Mouse (Mus musculus): Measurements from ENCODE around the gene Tmprss11f. TPM values are rescaled to one million over a fixed set of nuclear protein-coding genes. Genes with fewer than 3 reads are reported as not detected.
"Not testable (repeated sequence)": the region's sequence is repeated elsewhere in the genome, so short reads cannot be mapped to it uniquely, and the experiment has no call there.

The Tmprss11f gene
- polyA plus RNA-seq, 1 experiment from 2014 or later = not detected

DNA sequence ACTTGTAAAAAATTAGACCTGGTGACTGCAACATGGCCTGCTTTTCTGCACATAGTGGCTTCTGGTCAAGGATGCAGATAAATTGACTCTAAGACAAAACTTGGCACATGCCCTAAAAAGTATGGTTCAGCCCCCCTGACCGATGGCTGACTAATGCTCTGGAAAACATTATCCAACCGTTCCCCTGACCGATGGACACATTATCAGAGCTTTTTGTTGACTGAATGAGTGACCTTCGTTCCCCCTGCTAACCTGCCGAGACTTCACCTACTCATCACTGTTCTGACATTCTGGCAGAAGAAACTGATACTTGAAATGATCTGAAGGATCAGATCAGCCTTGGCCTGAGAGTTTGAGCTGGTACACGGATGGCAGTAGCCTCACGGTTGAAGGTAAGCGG is 53.5 kb downstream of the Tmprss11f start:
- H3K4me3 ChIP-seq (ENCODE audit: low read depth, low read length); H3K9ac ChIP-seq (ENCODE audit: low read depth, low read length); DNase-seq (ENCODE audit: low spot score); H3K4me2 ChIP-seq; H3K9me3 ChIP-seq (ENCODE audit: control insufficient read depth, low read length); H3K36me3 ChIP-seq (ENCODE audit: control insufficient read depth, insufficient read depth, low read length); ATAC-seq (replicated peaks; ENCODE audit: low FRiP score); H3K27me3 ChIP-seq (replicated peaks; ENCODE audit: control insufficient read depth, insufficient read depth, low read length); H3K4me1 ChIP-seq (replicated peaks; ENCODE audit: control insufficient read depth, insufficient read depth, low read length); H3K27ac ChIP-seq (ENCODE audit: low read depth, low read length): not testable (repeated sequence)
- 76% methylated on average over 8 of the region's 8 CpGs for WGBS

GRCm38 (mm10) chr5:86546693-86547092 is 85.5 kb downstream of the Tmprss11f start:
- Histone ChIP-seq H3K27me3 (replicated peaks; ENCODE audit: control insufficient read depth, insufficient read depth, low read length) (no peaks in the 10 kb centered on the region), H3K27ac (ENCODE audit: low read depth, low read length) (no peak overlapping the region), H3K9ac (ENCODE audit: low read depth, low read length) (no peak overlapping the region), H3K4me3 (ENCODE audit: low read depth, low read length) (no peak overlapping the region), H3K4me2 (no peak overlapping the region), H3K36me3 (ENCODE audit: control insufficient read depth, insufficient read depth, low read length) (no peaks in the 10 kb centered on the region), H3K4me1 (replicated peaks; ENCODE audit: control insufficient read depth, insufficient read depth, low read length) (no peaks in the 10 kb centered on the region), H3K9me3 (ENCODE audit: control insufficient read depth, low read length) (no peaks in the 10 kb centered on the region)
- 96% methylated on average over 2 of the region's 2 CpGs for WGBS
- DNase-seq (ENCODE audit: low spot score) (no peak), ATAC-seq (replicated peaks; ENCODE audit: low FRiP score) (no peak)

GRCm38 (mm10) chr5:86540601-86541000 is 91.6 kb downstream of the Tmprss11f start:
- H3K27ac ChIP-seq (ENCODE audit: low read depth, low read length) = no peak overlapping the region
- no peak overlapping the region for H3K4me3 ChIP-seq (ENCODE audit: low read depth, low read length)
- DNase-seq (ENCODE audit: low spot score) (no peak), ATAC-seq (replicated peaks; ENCODE audit: low FRiP score) (no peak)
- no peaks in the 10 kb centered on the region for H3K4me1 ChIP-seq (replicated peaks; ENCODE audit: control insufficient read depth, insufficient read depth, low read length)
- no peak overlapping the region for H3K9ac ChIP-seq (ENCODE audit: low read depth, low read length)
- H3K4me2 ChIP-seq = no peak overlapping the region
- 71% methylated on average over 3 of the region's 3 CpGs for WGBS
- H3K9me3 ChIP-seq (ENCODE audit: control insufficient read depth, low read length) = no peaks in the 10 kb centered on the region
- no peaks in the 10 kb centered on the region for H3K27me3 ChIP-seq (replicated peaks; ENCODE audit: control insufficient read depth, insufficient read depth, low read length)
- H3K36me3 ChIP-seq (ENCODE audit: control insufficient read depth, insufficient read depth, low read length) = no peaks in the 10 kb centered on the region

DNA sequence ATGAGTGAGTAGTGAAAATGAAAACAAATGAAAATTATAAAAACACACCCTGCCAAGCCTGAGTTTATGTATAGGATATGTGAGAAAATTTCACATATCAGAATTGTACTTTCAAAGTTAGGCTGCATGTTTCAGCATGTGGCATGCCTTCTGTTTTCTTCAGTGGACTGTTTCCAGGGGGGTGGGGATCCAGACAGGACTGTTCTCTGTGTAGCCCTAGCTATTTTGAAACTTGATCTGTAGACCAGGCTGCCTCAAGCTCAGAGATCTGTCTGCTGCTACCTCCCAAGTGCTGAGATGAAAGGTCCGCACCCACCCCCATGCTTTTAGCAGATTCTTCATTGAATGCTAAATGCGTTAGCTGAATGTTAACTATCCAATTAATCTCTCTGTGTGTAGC is 103.5 kb downstream of the Tmprss11f start:
- Histone ChIP-seq H3K4me1 (replicated peaks; ENCODE audit: control insufficient read depth, insufficient read depth, low read length) (no peaks in the 10 kb centered on the region), H3K9ac (ENCODE audit: low read depth, low read length) (no peak overlapping the region), H3K4me3 (ENCODE audit: low read depth, low read length) (no peak overlapping the region), H3K27me3 (replicated peaks; ENCODE audit: control insufficient read depth, insufficient read depth, low read length) (no peaks in the 10 kb centered on the region), H3K36me3 (ENCODE audit: control insufficient read depth, insufficient read depth, low read length) (no peaks in the 10 kb centered on the region), H3K27ac (ENCODE audit: low read depth, low read length) (no peak overlapping the region), H3K4me2 (no peak overlapping the region), H3K9me3 (ENCODE audit: control insufficient read depth, low read length) (no peaks in the 10 kb centered on the region)
- DNase-seq (ENCODE audit: low spot score) (no peak), ATAC-seq (replicated peaks; ENCODE audit: low FRiP score) (no peak)
- WGBS = 73% methylated on average over 2 of the region's 2 CpGs

GRCm38 (mm10) chr5:86518500-86518899 is 113.7 kb downstream of the Tmprss11f start, which contains the start of gene Tmprss11g:
Tmprss11g (minus strand) TSS chr5:86518600.
- 64% methylated on average over 9 of the region's 9 CpGs for WGBS
- ATAC-seq (replicated peaks; ENCODE audit: low FRiP score) (no peak), DNase-seq (ENCODE audit: low spot score) (no peak)
- Histone ChIP-seq H3K36me3 (ENCODE audit: control insufficient read depth, insufficient read depth, low read length) (no peaks in the 10 kb centered on the region), H3K4me2 (no peak within 1 kb of the TSS), H3K9ac (ENCODE audit: low read depth, low read length) (no peak within 1 kb of the TSS), H3K27me3 (replicated peaks; ENCODE audit: control insufficient read depth, insufficient read depth, low read length) (no peaks in the 10 kb centered on the region), H3K9me3 (ENCODE audit: control insufficient read depth, low read length) (no peaks in the 10 kb centered on the region), H3K4me3 (ENCODE audit: low read depth, low read length) (no peak within 1 kb of the TSS), H3K27ac (ENCODE audit: low read depth, low read length) (no peak within 1 kb of the TSS), H3K4me1 (replicated peaks; ENCODE audit: control insufficient read depth, insufficient read depth, low read length) (no peaks in the 10 kb centered on the region)

- Histone ChIP-seq H3K36me3 (ENCODE audit: control insufficient read depth, insufficient read depth, low read length) (no peaks in the 10 kb centered on the region), H3K9me3 (ENCODE audit: control insufficient read depth, low read length) (no peaks in the 10 kb centered on the region), H3K4me3 (ENCODE audit: low read depth, low read length) (no peak overlapping the region), H3K4me1 (replicated peaks; ENCODE audit: control insufficient read depth, insufficient read depth, low read length) (no peaks in the 10 kb centered on the region), H3K27me3 (replicated peaks; ENCODE audit: control insufficient read depth, insufficient read depth, low read length) (no peaks in the 10 kb centered on the region), H3K27ac (ENCODE audit: low read depth, low read length) (no peak overlapping the region), H3K9ac (ENCODE audit: low read depth, low read length) (no peak overlapping the region), H3K4me2 (no peak overlapping the region)
- WGBS = 78% methylated on average over 5 of the region's 5 CpGs
- DNase-seq (ENCODE audit: low spot score) = no peak
- no peak for ATAC-seq (replicated peaks; ENCODE audit: low FRiP score)
Measured at GRCm38 (mm10) chr5:86511538-86511937, 120.7 kb downstream of the Tmprss11f start.

DNA sequence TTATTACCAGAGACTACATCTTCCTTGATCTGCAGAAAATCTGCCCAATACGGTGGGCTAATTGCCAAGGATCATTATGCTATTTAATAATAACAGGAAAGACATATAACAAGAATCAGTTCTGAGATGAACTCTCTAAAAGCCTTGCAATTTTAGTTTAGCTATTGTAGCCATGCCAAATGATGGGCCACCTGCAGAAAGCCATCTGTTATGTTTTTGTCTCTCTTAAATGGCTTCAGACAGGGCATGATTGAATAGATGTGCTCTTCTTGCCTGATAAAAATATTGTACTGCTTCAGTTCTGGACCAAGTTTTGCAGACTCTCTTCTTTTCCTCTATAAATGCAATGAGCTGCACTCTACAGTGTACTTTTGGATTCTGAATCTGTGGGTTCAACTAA is 138.8 kb downstream of the Tmprss11f start:
- Histone ChIP-seq H3K4me1 (replicated peaks; ENCODE audit: control insufficient read depth, insufficient read depth, low read length) (no peaks in the 10 kb centered on the region), H3K4me3 (ENCODE audit: low read depth, low read length) (no peak overlapping the region), H3K27ac (ENCODE audit: low read depth, low read length) (no peak overlapping the region), H3K36me3 (ENCODE audit: control insufficient read depth, insufficient read depth, low read length) (no peaks in the 10 kb centered on the region), H3K9ac (ENCODE audit: low read depth, low read length) (no peak overlapping the region), H3K4me2 (no peak overlapping the region), H3K9me3 (ENCODE audit: control insufficient read depth, low read length) (no peaks in the 10 kb centered on the region), H3K27me3 (replicated peaks; ENCODE audit: control insufficient read depth, insufficient read depth, low read length) (no peaks in the 10 kb centered on the region)
- no peak for DNase-seq (ENCODE audit: low spot score)
- 71% methylated on average over 1 of the region's 1 CpGs for WGBS
- no peak for ATAC-seq (replicated peaks; ENCODE audit: low FRiP score)

GRCm38 (mm10) chr5:86482562-86482961 is 149.7 kb downstream of the Tmprss11f start:
- no peaks in the 10 kb centered on the region for H3K36me3 ChIP-seq (ENCODE audit: control insufficient read depth, insufficient read depth, low read length)
- WGBS = 61% methylated on average over 2 of the region's 2 CpGs

DNA sequence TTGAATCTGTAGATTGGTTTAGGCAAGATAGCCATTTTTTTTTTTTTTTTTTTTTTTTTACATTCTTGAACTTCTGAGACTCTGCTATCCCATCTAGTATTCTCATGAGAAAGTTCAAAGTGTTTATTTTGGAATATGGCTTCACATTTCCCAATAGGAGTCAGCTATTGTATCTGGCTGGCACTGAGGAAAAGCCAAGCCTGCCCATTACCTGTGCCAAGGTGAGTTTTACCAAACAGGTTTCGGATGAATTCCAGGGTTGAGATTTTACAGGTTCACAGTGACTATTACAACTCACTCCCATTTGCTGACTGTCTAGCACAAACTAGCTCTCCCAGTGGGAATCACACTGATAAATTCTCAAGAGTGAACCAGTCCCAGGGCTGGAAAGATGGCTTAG is 150.2 kb downstream of the Tmprss11f start:
- Histone ChIP-seq H3K4me3 (ENCODE audit: low read depth, low read length) (no peak overlapping the region), H3K27ac (ENCODE audit: low read depth, low read length) (no peak overlapping the region), H3K9me3 (ENCODE audit: control insufficient read depth, low read length) (no peaks in the 10 kb centered on the region), H3K36me3 (ENCODE audit: control insufficient read depth, insufficient read depth, low read length) (no peaks in the 10 kb centered on the region), H3K4me1 (replicated peaks; ENCODE audit: control insufficient read depth, insufficient read depth, low read length) (no peaks in the 10 kb centered on the region), H3K4me2 (no peak overlapping the region), H3K9ac (ENCODE audit: low read depth, low read length) (no peak overlapping the region), H3K27me3 (replicated peaks; ENCODE audit: control insufficient read depth, insufficient read depth, low read length) (no peaks in the 10 kb centered on the region)
- WGBS = 75% methylated on average over 1 of the region's 1 CpGs
- DNase-seq (ENCODE audit: low spot score) = no peak
- ATAC-seq (replicated peaks; ENCODE audit: low FRiP score) = no peak

More at GRCm38 (mm10) chr5:86482562-86482961, 149.7 kb downstream of the Tmprss11f start:
- H3K4me2 ChIP-seq = no peak overlapping the region
- no peaks in the 10 kb centered on the region for H3K4me1 ChIP-seq (replicated peaks; ENCODE audit: control insufficient read depth, insufficient read depth, low read length)
- no peaks in the 10 kb centered on the region for H3K27me3 ChIP-seq (replicated peaks; ENCODE audit: control insufficient read depth, insufficient read depth, low read length)
- no peak overlapping the region for H3K27ac ChIP-seq (ENCODE audit: low read depth, low read length)
- ATAC-seq (replicated peaks; ENCODE audit: low FRiP score) (no peak), DNase-seq (ENCODE audit: low spot score) (no peak)
- no peaks in the 10 kb centered on the region for H3K9me3 ChIP-seq (ENCODE audit: control insufficient read depth, low read length)
- H3K9ac ChIP-seq (ENCODE audit: low read depth, low read length) = no peak overlapping the region
- no peak overlapping the region for H3K4me3 ChIP-seq (ENCODE audit: low read depth, low read length)

Measured in liver, embryonic 11.5 days (tissue).